Mouse (Mus musculus) cortical plate, adult 2 months (tissue): ENCODE measurements at regions not wholly inside any gene's neighbourhood (a gene's known extent, or its start where the extent isn't known, plus 50 kb on each side); places are given as distances from the start of the nearest gene placed in this dataset.

Experiments
- CTCF ChIP-seq: fragments of 200-500 bp; IDR thresholded peaks from 2 replicates; pipeline ENCODE4 v1.5.1; 2011; ENCODE audit warnings: mild to moderate bottlenecking, control low read depth, low read length; ENCODE audit not compliant: insufficient read depth; ENCODE audit errors: extremely low read depth
- POLR2A ChIP-seq: fragments of 200-500 bp; IDR thresholded peaks from 2 replicates; pipeline ENCODE4 v1.6.1; 2011; ENCODE audit warnings: mild to moderate bottlenecking, low read length, control low read depth; ENCODE audit not compliant: insufficient read depth; ENCODE audit errors: extremely low read depth

DNA sequence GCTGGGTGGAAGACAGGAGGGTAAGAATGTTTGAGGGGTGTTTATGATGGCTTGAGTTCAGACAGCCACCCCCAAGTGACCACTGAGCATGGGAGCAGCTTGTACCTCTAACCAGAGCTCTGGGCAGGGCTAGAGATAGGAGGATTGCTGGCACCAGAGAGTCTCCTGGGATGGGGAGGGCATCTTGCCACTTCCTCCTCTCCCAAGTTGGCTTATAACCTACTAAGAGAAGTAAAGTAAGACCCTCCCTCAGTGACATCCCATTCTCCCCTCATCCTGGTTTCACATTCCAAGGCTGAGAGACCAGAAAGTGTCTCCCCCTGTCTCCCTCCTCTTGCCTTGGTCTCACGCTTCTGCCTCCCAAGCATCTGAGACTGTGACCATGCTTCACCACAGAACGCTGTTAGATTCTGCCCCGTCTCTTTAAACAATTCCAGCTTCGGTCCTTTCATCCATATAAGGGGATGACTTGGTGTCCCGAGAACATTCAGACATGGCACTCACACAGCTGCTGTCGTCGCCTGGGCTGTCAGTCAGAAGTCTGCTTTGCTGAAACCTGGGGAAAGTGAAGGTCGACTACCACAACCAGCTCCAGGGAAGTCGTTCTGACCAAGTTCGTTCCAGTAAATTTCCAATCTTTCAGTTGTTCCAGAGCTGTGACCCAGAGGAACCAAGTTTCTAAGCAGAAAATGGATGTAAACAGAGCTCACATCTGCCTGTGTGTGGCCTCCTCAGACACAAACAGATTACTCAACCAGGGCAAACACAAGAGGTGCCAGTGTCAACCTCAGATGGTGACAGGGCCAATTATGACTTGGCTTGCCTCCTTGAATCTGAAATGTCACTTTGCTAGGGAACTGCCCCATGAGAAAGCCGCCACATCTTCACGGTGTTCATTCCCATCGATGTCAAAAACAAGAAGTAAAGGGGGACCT is 85.3 kb upstream of the Rbms3 start:
- TF ChIP-seq CTCF (no peak), POLR2A (no peak)
